Mouse (Mus musculus): ENCODE data around the gene Lrrc9. TPM values are rescaled to one million over a fixed set of nuclear protein-coding genes. Genes with fewer than 3 reads are reported as not detected.

Lrrc9 gene
- polyA plus RNA-seq, 1 experiment from 2014 or later: 0.43 TPM

DNA sequence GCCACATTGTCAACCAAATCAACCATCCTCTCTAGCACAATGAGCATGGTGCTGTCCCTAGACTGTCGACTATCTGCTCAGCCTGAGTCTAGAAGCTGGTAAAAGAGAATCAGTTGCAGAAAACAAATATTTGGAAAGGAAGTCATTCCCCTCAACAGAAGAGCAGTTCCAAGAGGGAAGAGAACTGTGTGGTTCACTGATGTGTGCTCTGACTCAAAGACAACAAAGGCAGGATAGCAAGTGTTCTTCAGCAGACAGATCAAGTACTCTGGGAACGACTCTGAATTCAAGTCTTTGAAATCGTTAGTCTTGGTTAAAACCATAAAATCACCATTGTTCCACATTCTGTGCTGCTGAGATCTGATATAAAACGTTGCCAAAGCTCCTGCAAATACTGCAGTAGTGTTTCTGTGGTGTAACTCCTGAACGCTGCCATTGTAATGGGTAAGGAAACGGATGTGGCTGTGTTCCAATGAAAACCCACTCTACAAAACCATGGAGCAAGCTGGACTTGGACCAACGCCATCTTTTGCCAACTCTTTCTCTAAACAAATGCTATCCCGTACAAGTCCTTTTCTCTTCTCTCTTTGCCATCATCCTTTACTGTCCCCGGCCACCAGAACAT, 8.3 kb upstream of the Lrrc9 start:
- no peaks in the 10 kb centered on the region for H3K27me3 ChIP-seq
- H3K9me3 ChIP-seq: no peaks in the 10 kb centered on the region
- no peaks in the 10 kb centered on the region for H3K36me3 ChIP-seq
- no peak overlapping the region for H3K4me3 ChIP-seq
- ATAC-seq (ENCODE audit: low FRiP score, low read depth): no peak
- H3K4me2 ChIP-seq (replicated peaks): no peak overlapping the region
- WGBS: 61% methylated on average over 9 of the region's 9 CpGs
- H3K27ac ChIP-seq: no peak overlapping the region
- H3K4me1 ChIP-seq: no peaks in the 10 kb centered on the region
- H3K9ac ChIP-seq: no peak overlapping the region

DNA sequence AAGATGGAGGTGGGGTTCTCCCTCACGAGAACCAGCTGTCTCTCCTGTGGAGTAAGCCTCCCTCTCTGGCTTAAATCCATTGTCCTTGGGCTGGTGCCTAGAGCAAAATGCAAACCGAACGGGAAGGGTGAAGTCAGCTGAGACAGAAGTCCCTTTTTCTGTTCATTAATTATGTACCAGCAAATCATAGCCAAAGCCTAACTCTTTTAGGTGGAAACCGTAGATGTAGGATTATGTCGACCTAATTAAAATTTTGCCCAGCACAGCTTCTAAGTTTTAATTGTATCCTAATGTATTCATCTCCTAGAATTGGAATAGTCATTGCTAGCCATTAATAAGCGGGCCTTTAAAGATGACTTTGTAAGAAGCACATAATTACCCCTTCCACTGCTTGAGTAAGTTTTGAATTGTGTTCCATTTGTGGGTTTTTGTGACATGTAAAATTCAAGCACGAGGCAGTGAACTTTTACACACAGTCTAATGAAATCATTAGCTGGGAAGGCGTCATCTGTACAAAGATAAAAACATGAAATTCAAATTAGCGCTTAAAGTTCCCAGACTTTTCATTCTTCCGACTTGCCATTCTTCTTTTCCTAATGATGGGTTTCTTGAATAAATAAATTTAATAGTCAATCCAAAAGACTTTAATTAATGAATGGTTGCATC, 3.9 kb upstream of the Lrrc9 start:
- Histone ChIP-seq H3K27ac (no peak overlapping the region), H3K4me3 (no peak overlapping the region), H3K9me3 (no peaks in the 10 kb centered on the region), H3K4me1 (peaks cover 14% of the 10 kb centered on the region), H3K27me3 (no peaks in the 10 kb centered on the region), H3K36me3 (no peaks in the 10 kb centered on the region), H3K9ac (no peak overlapping the region), H3K4me2 (replicated peaks) (no peak overlapping the region)
- 70% methylated on average over 10 of the region's 10 CpGs for WGBS
- no peak for ATAC-seq (ENCODE audit: low FRiP score, low read depth)

DNA sequence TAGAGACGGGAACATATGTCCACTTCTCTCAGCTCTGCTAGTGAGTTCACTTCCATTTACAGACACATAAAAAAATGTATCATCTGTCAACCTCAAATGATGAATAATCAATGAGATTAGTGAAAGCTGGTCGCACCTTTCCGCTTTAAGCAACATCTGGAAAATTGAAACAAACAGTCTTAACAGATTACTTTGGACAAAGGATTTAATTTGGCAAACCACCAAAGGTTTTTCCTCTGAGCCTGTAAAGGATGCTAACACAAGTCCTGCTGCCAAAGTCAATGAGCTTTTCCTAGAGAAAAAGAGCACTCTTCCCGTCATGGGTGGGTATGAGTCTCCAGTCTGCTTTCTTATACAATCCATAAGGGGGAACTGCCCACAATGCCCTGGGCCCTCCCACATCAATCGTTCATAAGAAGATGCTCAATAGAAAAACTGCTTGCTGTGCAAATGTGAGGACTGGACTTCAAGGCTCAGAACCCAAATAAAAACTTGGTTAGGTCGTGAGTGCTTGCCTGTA, 2.6 kb upstream of the Lrrc9 start:
- no peak for ATAC-seq (ENCODE audit: low FRiP score, low read depth)
- Histone ChIP-seq H3K9me3 (no peaks in the 10 kb centered on the region), H3K4me3 (no peak overlapping the region), H3K9ac (no peak overlapping the region), H3K27ac (no peak overlapping the region), H3K4me1 (peaks cover 14% of the 10 kb centered on the region), H3K27me3 (no peaks in the 10 kb centered on the region), H3K4me2 (replicated peaks) (no peak overlapping the region), H3K36me3 (no peaks in the 10 kb centered on the region)
- 75% methylated on average over 6 of the region's 6 CpGs for WGBS

DNA sequence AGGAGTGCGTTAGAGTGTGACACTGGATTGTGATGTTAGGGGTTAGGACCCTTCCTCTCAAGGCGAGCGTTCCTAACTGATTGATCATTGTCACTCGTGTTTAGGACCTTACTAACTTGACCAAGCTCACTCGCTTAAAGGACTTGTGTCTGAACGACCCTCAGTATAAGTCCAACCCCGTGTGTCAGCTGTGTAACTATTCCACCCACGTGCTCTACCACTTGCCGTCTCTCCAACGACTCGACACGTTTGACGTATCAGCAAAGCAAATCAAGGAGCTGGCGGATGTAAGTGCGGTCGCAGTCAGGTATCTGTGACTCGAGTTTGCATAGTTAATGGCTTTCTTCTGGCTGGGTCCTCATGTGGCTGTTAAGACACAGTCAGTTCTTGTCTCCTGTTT, 12.3 kb downstream of the Lrrc9 start:
- no peak overlapping the region for H3K27ac ChIP-seq
- 76% methylated on average over 17 of the region's 17 CpGs for whole genome bisulfite sequencing

DNA sequence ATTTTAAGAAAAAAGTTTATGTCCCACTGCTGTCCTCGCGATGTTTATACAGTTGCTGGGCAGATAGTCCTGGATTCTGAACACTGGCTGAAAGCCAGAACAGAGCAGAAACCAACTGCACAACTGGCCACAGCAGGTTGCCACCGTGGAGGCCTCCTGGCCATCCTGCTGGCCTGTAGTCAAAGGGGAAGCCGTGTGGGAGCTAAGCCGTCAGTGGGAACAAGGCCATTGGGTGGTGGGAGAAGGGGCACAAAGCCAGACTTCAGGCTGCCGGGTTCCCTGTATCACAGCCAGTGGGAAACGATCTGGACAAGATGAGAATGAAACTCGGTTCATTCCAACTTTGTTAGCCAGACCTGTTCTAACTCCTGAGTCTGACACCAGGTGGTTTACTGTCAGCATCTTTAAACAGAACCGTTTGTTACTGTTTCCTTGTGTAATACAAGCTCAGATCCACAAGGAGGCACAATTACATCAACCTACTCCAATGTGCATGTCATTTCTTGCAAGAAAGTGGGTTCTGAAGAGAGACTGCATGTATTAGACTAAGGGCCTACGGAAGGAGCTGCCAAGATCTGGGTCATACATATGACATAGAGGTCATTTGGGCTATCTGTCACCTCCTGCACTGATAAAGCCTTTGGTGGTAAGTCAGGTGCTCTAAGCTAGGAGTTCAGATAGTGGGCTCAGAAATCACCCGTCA, 19.7 kb downstream of the Lrrc9 start:
- Histone ChIP-seq H3K36me3 (no peaks in the 10 kb centered on the region), H3K27me3 (no peaks in the 10 kb centered on the region; the same call in 1 of the 2 replicates), H3K9me3 (no peaks in the 10 kb centered on the region), H3K4me3 (no peak overlapping the region), H3K4me1 (0 out of 2 replicates have a peak, but pooled peaks cover 3% of the 10 kb centered on the region), H3K9ac (no peak overlapping the region), H3K4me2 (replicated peaks) (peak overlapping the region; percentile 16; the same call in 1 of the 2 replicates), H3K27ac (no peak overlapping the region)
- no peak for ATAC-seq (ENCODE audit: low FRiP score, low read depth)
- WGBS: 50% methylated on average over 11 of the region's 11 CpGs

More for the DNA sequence above, 12.3 kb downstream of the Lrrc9 start:
- Histone ChIP-seq H3K27me3 (no peaks in the 10 kb centered on the region), H3K9ac (no peak overlapping the region), H3K36me3 (no peaks in the 10 kb centered on the region), H3K4me3 (no peak overlapping the region), H3K9me3 (no peaks in the 10 kb centered on the region), H3K4me1 (no peaks in the 10 kb centered on the region), H3K4me2 (replicated peaks) (no peak overlapping the region)
- no peak for ATAC-seq (ENCODE audit: low FRiP score, low read depth)

DNA sequence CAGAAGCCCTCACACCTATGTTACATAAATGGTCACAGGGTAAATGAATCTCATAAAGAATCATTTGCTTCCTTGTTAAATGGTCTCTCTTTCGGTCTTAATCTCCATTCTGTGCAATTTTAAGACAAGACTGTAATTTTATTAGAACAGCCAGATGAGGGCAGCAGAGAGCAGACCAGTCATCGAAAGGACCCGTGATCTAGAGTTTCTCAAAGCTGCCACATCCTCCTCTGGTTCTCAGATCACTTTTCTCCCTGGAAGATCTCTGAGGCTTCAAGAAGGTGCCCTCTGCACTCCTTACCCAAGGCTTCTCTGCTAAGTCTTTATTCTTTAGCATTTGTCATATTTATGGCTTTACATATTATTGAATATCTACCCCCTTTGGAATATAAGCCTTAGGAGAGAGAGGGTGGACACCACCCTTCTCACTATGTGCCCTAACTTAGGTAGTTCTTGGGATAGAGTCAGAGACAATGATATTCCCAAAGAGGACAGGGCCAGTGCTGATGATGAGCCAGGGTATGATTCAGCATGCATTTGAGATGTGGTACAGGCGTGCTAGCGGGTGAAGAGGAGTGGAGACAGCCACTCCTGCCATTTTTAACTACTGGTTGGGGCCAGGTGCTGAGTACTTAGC, 20.3 kb downstream of the Lrrc9 start:
- H3K4me3 ChIP-seq: no peak overlapping the region
- no peaks in the 10 kb centered on the region; the same call in 1 of the 2 replicates for H3K27me3 ChIP-seq
- peak overlapping the region; percentile 16; the same call in 1 of the 2 replicates for H3K4me2 ChIP-seq (replicated peaks)
- H3K36me3 ChIP-seq: no peaks in the 10 kb centered on the region
- H3K4me1 ChIP-seq: 0 out of 2 replicates have a peak, but pooled peaks cover 3% of the 10 kb centered on the region
- H3K9me3 ChIP-seq: no peaks in the 10 kb centered on the region
- ATAC-seq (ENCODE audit: low FRiP score, low read depth): no peak
- H3K27ac ChIP-seq: no peak overlapping the region
- 48% methylated on average over 5 of the region's 5 CpGs for WGBS
- H3K9ac ChIP-seq: no peak overlapping the region

DNA sequence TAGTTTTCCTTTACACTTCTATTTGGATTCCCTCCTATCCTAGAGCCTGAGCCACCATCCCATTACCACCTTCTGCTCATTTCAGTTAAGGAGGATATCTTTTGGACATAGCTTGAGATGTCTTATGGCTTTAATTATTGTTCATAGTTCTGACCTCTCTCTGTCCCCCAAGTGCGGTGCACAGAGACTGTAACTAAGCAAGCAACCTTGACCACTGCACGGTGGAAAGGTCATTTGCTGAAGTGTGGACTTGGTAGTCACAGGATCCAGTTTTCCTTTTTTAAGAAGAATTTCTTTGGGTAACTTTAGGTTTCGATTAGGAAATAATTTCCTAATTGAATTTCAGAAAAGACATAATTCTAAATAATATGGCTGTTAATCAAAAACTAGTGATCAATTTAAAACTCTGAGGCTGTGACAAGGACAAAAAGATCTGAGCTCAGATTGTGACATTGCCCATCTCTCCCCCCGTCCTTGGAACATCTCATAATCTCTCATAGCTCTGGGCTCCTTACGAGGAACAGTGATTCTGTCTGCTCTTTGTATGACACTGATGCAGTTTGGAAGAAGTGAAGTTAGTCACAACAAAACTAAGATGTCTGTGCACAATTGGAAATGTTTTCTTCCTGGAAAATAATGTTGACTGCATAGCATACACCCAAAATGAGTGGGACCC, 24.3 kb downstream of the Lrrc9 start:
- no peaks in the 10 kb centered on the region; the same call in 1 of the 2 replicates for H3K27me3 ChIP-seq
- WGBS: 85% methylated on average over 5 of the region's 5 CpGs

DNA sequence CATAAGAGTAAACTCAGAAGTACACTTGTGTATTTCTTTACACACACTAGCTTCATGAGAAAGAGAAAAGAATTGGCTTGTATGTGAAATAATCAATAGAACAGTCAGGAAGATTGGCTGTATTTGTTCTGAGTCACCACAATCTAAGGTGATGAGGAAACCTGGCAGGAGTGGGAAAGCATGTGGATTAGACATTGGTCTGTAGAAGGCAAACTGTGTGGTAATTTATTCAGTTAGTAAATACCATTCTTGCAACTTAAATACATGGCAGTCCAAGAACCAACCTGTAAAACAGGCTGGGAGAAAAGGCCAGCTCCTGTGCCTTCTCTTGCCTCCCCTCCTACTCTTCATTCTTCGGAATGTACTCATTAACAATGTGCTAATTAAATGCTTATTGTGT, 25.6 kb downstream of the Lrrc9 start:
- Histone ChIP-seq H3K4me2 (replicated peaks) (no peak overlapping the region), H3K9me3 (no peaks in the 10 kb centered on the region), H3K36me3 (no peaks in the 10 kb centered on the region), H3K9ac (no peak overlapping the region), H3K27ac (no peak overlapping the region), H3K4me3 (no peak overlapping the region), H3K4me1 (no peaks in the 10 kb centered on the region), H3K27me3 (no peaks in the 10 kb centered on the region; the same call in 1 of the 2 replicates)
- no peak for ATAC-seq (ENCODE audit: low FRiP score, low read depth)
- 88% methylated on average over 1 of the region's 1 CpGs for WGBS

More for the DNA sequence above, 24.3 kb downstream of the Lrrc9 start:
- H3K27ac ChIP-seq: no peak overlapping the region
- no peaks in the 10 kb centered on the region for H3K36me3 ChIP-seq
- H3K9me3 ChIP-seq: no peaks in the 10 kb centered on the region
- H3K9ac ChIP-seq: no peak overlapping the region
- H3K4me2 ChIP-seq (replicated peaks): no peak overlapping the region
- 0 out of 2 replicates have a peak, but pooled peaks cover 3% of the 10 kb centered on the region for H3K4me1 ChIP-seq
- no peak overlapping the region for H3K4me3 ChIP-seq
- no peak for ATAC-seq (ENCODE audit: low FRiP score, low read depth)

DNA sequence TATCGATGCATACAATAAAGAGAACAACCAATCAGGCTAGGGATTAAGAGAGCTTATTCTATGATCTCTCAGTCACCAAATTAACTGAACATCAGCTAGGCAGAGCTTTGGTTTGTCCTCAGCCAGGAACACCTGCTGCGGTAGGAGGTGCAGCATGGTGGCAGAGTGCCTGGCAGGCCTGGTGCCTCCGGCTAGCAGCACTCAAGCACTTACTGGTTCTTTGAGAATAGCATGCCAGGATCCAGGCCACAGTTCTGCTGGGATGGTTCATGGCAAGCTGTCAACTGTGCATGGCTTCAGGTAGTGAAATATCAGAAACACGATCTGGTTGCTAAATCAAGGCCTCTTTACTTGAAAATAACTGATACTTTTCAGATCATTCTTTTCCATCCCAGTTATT, 26.1 kb downstream of the Lrrc9 start:
- H3K4me2 ChIP-seq (replicated peaks): no peak overlapping the region
- H3K9ac ChIP-seq: no peak overlapping the region
- 87% methylated on average over 4 of the region's 4 CpGs for WGBS
- H3K4me1 ChIP-seq: no peaks in the 10 kb centered on the region
- ATAC-seq (ENCODE audit: low FRiP score, low read depth): no peak
- no peak overlapping the region for H3K4me3 ChIP-seq
- no peak overlapping the region for H3K27ac ChIP-seq
- H3K9me3 ChIP-seq: no peaks in the 10 kb centered on the region
- H3K27me3 ChIP-seq: no peaks in the 10 kb centered on the region; the same call in 1 of the 2 replicates
- H3K36me3 ChIP-seq: no peaks in the 10 kb centered on the region

DNA sequence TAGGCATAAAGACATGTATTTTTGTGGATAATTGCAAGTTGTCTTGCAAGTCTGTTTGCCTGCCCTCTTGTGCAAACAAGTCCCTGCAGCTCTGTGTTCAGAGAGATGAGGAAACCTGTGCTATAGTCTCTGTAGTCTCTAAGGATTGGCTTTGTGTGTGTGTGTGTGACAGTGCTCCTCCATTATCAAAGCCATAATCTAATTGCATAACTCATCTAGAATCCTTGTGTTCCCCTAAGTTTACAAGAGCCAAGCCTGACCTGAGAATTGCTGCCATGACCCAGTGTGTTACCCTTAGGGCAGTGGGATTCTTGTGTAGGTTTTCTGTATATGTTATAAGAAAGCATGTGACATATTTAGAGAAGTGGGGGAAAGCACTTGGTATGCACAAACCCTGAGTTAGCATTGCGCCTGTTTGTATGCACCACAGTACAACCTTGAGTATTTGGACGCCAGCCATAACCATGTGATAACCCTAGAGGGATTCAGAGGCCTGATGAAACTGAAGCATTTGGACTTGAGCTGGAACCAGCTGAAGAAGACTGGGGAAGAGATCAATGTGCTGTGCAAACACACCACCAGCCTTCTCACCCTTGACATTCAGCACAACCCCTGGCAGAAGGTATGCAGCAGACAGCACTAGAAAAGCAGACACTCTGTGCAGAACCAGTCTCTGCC, 35.2 kb downstream of the Lrrc9 start:
- no peak for ATAC-seq (ENCODE audit: low FRiP score, low read depth)
- H3K4me3 ChIP-seq: no peak overlapping the region
- no peak overlapping the region for H3K4me2 ChIP-seq (replicated peaks)
- 86% methylated on average over 2 of the region's 2 CpGs for WGBS
- no peaks in the 10 kb centered on the region for H3K4me1 ChIP-seq
- no peaks in the 10 kb centered on the region for H3K9me3 ChIP-seq
- H3K27ac ChIP-seq: no peak overlapping the region
- H3K27me3 ChIP-seq: no peaks in the 10 kb centered on the region
- no peak overlapping the region for H3K9ac ChIP-seq
- H3K36me3 ChIP-seq: no peaks in the 10 kb centered on the region

DNA sequence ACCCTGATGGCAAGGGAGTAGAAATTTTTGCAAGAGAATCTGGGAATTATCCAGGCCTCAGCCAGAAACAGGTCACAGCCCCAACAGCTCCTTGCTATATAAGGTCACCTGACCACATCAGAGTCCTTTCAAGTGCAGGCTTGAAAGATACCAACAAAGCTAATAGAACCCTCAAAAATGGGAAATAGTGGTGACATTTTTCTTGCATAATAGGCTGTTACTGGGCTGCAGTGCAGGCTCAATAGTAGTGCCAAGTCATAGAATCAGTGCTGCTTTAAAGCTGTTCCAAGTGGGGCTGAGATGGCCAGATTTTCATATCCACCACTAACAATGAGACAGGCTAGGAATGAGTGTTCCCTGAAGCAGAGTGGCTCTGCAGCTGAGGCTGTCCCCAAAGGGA, 40.6 kb downstream of the Lrrc9 start:
- no peak for ATAC-seq (ENCODE audit: low FRiP score, low read depth)
- Histone ChIP-seq H3K4me1 (no peaks in the 10 kb centered on the region), H3K4me3 (no peak overlapping the region), H3K9me3 (no peaks in the 10 kb centered on the region), H3K4me2 (replicated peaks) (no peak overlapping the region), H3K27ac (no peak overlapping the region), H3K36me3 (no peaks in the 10 kb centered on the region), H3K9ac (no peak overlapping the region), H3K27me3 (no peaks in the 10 kb centered on the region)
